Mouse (Mus musculus) lung, embryonic 16.5 days (tissue): ENCODE measurements around the gene Epsti1. TPM values are rescaled to one million over a fixed set of nuclear protein-coding genes. Genes with fewer than 3 reads are reported as not detected.

ENCODE experiments used
- ATAC-seq: fragments of 200-750 bp; cut with Nextera tagmentation; 2 replicates; pipeline ENCODE4 v1.8.0; 2017; ENCODE audit warnings: low read depth, mild to moderate bottlenecking, moderate library complexity
- H3K27ac ChIP-seq: fragments of 300-500 bp; sonication (generic); 2 replicates; pipeline ENCODE4 v1.5.1; 2014; ENCODE audit warnings: mild to moderate bottlenecking, control low read depth, low read length
- H3K27me3 ChIP-seq: fragments of 300-500 bp; sonication (generic); 2 replicates; pipeline ENCODE4 v1.6.1; 2014; ENCODE audit warnings: low read depth, low read length, mixed read lengths; ENCODE audit not compliant: control insufficient read depth, insufficient read depth
- H3K36me3 ChIP-seq: fragments of 300-500 bp; sonication (generic); 2 replicates; pipeline ENCODE4 v1.6.1; 2014; ENCODE audit warnings: low read length; ENCODE audit not compliant: control insufficient read depth, insufficient read depth
- H3K4me1 ChIP-seq: fragments of 300-500 bp; sonication (generic); replicated peaks from 2 replicates; pipeline ENCODE4 v1.6.1; 2014; ENCODE audit warnings: low read length, mixed read lengths; ENCODE audit not compliant: control insufficient read depth, insufficient read depth
- H3K4me2 ChIP-seq: fragments of 300-500 bp; sonication (generic); 2 replicates; pipeline ENCODE4 v1.6.1; 2014; ENCODE audit warnings: low read depth, low read length, control low read depth
- H3K4me3 ChIP-seq: fragments of 300-500 bp; sonication (generic); 2 replicates; pipeline ENCODE4 v1.5.1; 2014; ENCODE audit warnings: mild to moderate bottlenecking, low read length, control low read depth
- H3K9ac ChIP-seq: fragments of 300-500 bp; sonication (generic); 2 replicates; pipeline ENCODE4 v1.6.1; 2014; ENCODE audit warnings: low read length, control low read depth
- H3K9me3 ChIP-seq: fragments of 300-500 bp; sonication (generic); 2 replicates; pipeline ENCODE4 v1.6.1; 2016; ENCODE audit warnings: low read length; ENCODE audit not compliant: control insufficient read depth
- WGBS: fragments of 180-500 bp; shearing (Covaris S2); extraction: QIAGEN DNeasy Blood & Tissue Kit; methylation state at CpG from one replicate; pipeline ENCODE4 v1.1.7; 2014; 5-methylcytosine and 5-hydroxymethylcytosine counted together
- polyA plus RNA-seq: library from polyadenylated mRNA; unstranded; fragments of >200 nt; fragmentation: Nextera tagmentation; extraction: Ambion mirVana; gene quantifications from 2 replicates; pipeline ENCODE4 v1.2.1, GENCODE M21; 2015

Epsti1 gene
- polyA plus RNA-seq, 1 experiment from 2014 or later = 0.85 TPM

DNA sequence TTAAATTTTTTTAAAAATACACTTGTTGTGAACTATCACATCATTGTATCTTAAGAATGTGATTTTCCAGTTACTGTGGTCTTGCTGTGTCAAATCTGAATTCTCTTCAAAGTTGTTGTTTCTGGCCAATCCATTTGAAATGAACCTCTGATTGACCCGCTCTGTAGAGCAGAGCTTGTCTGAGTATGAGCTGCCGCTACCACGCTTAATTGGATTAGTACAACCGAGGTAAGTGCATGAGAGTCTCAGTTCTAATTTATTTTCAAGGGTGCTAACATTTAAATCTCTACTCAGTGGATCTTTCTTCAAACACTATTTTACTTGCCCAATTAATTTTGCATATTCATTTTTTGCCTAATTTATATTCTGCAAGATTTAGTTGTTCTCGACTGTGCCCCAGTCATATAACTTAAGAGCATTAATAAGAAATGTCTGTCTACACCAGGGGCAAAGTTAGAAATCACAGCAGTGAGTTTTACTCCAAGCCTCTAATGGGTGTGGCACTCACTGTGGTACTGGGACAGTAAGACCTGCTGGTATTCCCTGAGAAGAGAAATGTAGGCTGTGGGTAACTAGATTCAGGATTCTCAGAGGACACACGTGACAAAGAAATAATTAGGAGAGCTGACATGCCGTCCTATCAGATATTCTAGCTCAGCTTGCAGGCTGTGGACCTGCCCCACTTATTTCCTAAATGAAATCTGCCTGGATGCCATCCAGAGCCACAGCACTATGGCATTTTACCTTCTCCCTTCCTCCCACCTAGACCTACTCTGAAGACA lies 111.7 kb downstream of the Epsti1 start:
- H3K36me3 ChIP-seq = no peaks in the 10 kb centered on the region
- no peak overlapping the region for H3K4me2 ChIP-seq
- no peak overlapping the region for H3K27ac ChIP-seq
- no peaks in the 10 kb centered on the region for H3K27me3 ChIP-seq
- H3K9ac ChIP-seq = no peak overlapping the region
- H3K4me1 ChIP-seq = no peaks in the 10 kb centered on the region; the same call in 1 of the 2 replicates
- H3K4me3 ChIP-seq = no peak overlapping the region
- ATAC-seq = no peak
- 84% methylated on average over 7 of the region's 7 CpGs for WGBS
- no peaks in the 10 kb centered on the region for H3K9me3 ChIP-seq

DNA sequence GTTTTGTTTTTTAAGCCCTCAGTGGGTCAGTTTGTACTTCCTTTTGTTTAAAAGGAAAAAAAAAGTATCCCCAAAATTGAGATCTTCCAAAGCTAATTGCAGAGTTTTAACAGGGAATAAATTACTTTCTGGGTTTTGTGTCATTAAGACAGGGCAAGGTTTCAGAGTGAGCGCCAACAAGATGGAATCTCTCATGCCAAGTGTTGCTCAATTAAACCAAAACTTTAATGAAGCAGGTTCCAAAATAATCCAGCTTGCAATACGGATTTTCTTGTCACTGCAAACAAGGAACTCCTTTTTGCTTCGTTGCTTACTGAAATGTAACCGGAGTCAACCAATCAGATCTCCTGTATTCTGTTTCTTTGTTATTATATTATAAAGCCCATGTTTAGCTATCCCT lies 112.4 kb downstream of the Epsti1 start:
- Histone ChIP-seq H3K27ac (no peak overlapping the region), H3K4me1 (no peaks in the 10 kb centered on the region; the same call in 1 of the 2 replicates), H3K4me3 (no peak overlapping the region), H3K9ac (no peak overlapping the region), H3K4me2 (no peak overlapping the region), H3K27me3 (no peaks in the 10 kb centered on the region), H3K9me3 (no peaks in the 10 kb centered on the region), H3K36me3 (no peaks in the 10 kb centered on the region)
- 67% methylated on average over 4 of the region's 4 CpGs for WGBS
- ATAC-seq = no peak

DNA sequence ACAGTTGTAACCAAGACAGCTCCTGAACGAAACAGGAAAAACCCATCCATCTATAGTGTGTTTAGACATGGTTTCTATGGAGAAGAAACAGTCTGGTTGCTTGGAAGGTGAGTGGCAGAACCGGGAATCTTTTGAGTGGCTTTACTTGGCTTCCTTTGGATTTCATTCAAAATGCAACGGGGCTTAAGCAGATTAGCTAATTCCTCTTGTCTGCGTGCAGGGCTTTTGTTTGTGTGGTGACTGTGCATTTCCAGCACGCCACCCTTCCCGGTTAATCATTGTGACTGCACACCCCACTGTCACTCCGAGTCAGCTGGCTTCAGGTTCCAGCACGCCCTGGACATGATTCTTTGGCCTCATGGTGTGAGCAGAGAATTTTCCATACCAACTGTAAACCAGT lies 115.9 kb downstream of the Epsti1 start:
- no peak overlapping the region for H3K9ac ChIP-seq
- no peak overlapping the region for H3K4me3 ChIP-seq
- no peaks in the 10 kb centered on the region for H3K4me1 ChIP-seq
- no peak overlapping the region for H3K4me2 ChIP-seq
- no peaks in the 10 kb centered on the region for H3K9me3 ChIP-seq
- WGBS = 37% methylated on average over 8 of the region's 8 CpGs
- no peaks in the 10 kb centered on the region for H3K27me3 ChIP-seq
- no peaks in the 10 kb centered on the region for H3K36me3 ChIP-seq
- ATAC-seq = no peak
- H3K27ac ChIP-seq = no peak overlapping the region

DNA sequence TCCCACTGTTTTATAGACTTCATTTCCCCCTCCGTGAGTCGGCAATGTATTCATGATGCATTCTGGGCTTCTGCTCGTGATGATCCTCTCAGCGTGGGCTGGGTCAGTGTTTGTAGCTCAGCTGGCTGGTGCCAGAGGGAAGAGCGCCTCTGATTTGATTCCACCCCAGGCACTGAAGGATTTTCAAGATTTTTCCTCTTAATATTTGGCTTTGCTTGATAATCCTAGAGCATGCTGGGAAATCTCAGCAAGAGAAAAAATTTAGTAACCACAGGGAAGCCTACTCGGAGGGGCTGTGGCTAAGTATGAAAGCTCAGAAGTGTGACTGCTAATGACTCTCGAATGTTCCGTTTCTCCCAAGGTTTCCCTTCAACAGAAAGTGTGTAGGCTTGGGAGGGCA lies 134.8 kb downstream of the Epsti1 start:
- Histone ChIP-seq H3K27ac (no peak overlapping the region), H3K9me3 (no peaks in the 10 kb centered on the region), H3K9ac (no peak overlapping the region), H3K4me1 (no peaks in the 10 kb centered on the region), H3K27me3 (no peaks in the 10 kb centered on the region), H3K4me2 (no peak overlapping the region), H3K4me3 (no peak overlapping the region), H3K36me3 (no peaks in the 10 kb centered on the region)
- WGBS = 68% methylated on average over 8 of the region's 8 CpGs
- ATAC-seq = no peak

DNA sequence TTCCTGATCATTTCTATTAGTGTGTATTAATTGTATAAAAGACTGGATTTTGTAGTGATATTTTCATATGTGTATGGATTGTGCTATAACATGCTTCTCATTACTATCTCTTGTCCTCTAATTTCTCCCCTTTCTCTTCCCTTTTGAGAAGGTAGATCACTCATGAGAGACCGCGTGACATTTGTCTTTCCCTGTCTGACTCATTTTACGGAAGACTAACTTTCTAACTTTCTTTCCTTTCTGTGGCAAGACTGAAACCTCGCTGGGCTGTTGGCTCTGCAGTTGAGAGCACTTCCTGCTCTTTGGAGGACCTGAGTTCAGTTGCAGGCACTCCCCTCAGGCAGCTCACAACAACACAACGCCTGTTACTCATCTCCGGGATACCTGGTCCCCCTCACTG lies 136.6 kb downstream of the Epsti1 start:
- 87% methylated on average over 6 of the region's 6 CpGs for whole genome bisulfite sequencing
- no peak for ATAC-seq
- no peak overlapping the region for H3K4me2 ChIP-seq
- no peaks in the 10 kb centered on the region for H3K4me1 ChIP-seq
- H3K27ac ChIP-seq = no peak overlapping the region
- no peaks in the 10 kb centered on the region for H3K9me3 ChIP-seq
- no peaks in the 10 kb centered on the region for H3K36me3 ChIP-seq
- no peaks in the 10 kb centered on the region for H3K27me3 ChIP-seq
- H3K4me3 ChIP-seq = no peak overlapping the region
- H3K9ac ChIP-seq = no peak overlapping the region

DNA sequence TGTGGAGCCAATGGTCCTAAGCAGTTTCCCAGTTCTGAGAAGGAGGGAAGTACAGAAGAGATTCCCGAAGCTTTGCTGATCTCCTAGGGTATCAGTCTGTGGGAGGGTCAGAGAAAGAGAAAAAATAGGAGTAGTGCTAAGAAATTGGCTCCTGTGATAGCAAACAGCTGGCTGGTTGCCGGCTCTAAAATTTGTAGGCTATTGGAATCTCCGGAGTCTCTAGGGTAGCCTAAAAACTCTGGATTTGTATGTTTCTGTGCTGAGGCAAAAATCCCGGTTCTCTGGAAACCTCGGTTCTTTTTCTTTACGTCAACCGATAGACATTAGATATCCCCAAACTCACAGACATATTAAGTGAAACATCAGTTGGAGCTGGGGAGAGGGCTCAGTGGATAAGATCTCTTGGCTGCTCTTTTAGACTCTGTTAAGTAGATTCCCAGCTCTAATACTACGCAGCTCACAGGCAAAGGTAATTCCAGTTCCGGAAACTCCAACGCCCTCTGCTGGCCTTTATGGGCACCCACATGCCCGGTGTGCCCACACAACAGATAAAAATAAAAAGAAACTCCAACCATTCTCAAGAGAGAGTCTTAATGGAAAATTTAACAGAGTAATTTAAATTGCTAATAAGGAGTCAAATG lies 138.0 kb downstream of the Epsti1 start:
- Histone ChIP-seq H3K27ac (no peak overlapping the region), H3K4me1 (no peaks in the 10 kb centered on the region), H3K9me3 (no peaks in the 10 kb centered on the region), H3K4me3 (no peak overlapping the region), H3K27me3 (no peaks in the 10 kb centered on the region), H3K4me2 (no peak overlapping the region), H3K9ac (no peak overlapping the region), H3K36me3 (no peaks in the 10 kb centered on the region)
- 64% methylated on average over 11 of the region's 11 CpGs for WGBS
- no peak for ATAC-seq

DNA sequence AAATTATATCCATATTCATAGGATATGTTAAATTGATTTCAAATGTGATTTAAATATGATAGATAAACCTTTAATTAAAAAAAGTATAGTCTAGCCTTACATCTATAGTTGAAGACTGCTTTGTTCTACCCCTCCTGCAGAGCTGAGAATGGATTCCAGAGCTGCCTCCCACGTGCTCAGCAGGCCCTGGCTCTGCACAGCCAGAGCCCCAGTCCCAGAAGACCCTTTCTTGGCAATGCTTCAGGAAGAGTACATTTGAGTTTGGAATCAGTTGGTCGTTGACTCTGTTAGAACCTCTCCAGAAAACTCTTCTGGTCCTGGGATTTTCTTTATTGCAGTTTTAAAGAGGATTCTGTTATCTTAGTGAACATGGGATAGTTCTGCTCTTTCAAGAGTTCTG lies 139.0 kb downstream of the Epsti1 start:
- Histone ChIP-seq H3K4me3 (no peak overlapping the region), H3K27ac (no peak overlapping the region), H3K9me3 (no peaks in the 10 kb centered on the region), H3K36me3 (no peaks in the 10 kb centered on the region), H3K4me1 (no peaks in the 10 kb centered on the region), H3K9ac (no peak overlapping the region), H3K4me2 (no peak overlapping the region), H3K27me3 (no peaks in the 10 kb centered on the region)
- 18% methylated on average over 2 of the region's 2 CpGs for WGBS
- ATAC-seq = no peak

DNA sequence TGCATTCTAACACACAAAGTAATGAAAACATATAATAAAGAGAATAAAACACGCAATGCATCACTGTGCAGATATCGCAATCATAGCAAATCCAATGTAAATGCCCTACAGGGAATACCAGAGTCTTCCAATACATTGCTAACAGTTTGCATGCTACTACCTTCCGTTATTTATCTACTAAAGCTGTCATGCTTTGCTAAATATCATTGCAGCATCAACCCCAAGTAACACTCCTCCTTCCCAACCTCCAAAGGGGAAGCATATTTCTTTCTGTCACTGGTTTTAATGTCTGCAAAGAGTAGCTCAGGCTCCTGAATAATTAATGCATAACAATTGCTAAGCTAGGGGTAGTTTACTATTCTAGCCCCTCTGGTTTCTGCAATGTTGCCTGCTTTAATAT lies 144.2 kb downstream of the Epsti1 start:
- Histone ChIP-seq H3K9ac (no peak overlapping the region), H3K4me1 (no peaks in the 10 kb centered on the region), H3K4me3 (no peak overlapping the region), H3K27me3 (no peaks in the 10 kb centered on the region), H3K4me2 (no peak overlapping the region), H3K9me3 (no peaks in the 10 kb centered on the region), H3K27ac (no peak overlapping the region), H3K36me3 (no peaks in the 10 kb centered on the region)
- ATAC-seq = no peak
- WGBS = 96% methylated on average over 3 of the region's 3 CpGs

DNA sequence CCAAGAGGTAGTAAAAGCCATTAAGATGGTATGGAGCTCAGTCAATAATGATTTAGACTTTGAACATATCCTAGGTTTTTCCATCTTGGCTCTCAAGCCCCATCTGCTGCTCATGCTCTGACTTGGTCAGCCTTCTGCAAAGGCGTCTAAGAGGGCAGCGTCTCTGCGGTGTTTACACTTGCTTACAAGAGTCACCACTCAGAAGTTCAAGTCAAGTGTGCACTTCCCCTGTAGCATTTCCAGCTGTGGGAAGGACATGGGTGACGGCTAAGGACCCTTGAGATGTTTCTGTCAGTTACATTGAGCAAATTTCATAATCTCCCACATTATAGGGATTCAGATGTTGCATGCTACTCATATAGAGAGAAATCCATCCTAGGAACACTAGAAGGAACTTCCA lies 144.6 kb downstream of the Epsti1 start:
- Histone ChIP-seq H3K4me2 (no peak overlapping the region), H3K9me3 (no peaks in the 10 kb centered on the region), H3K36me3 (no peaks in the 10 kb centered on the region), H3K9ac (no peak overlapping the region), H3K27ac (no peak overlapping the region), H3K27me3 (no peaks in the 10 kb centered on the region), H3K4me1 (no peaks in the 10 kb centered on the region), H3K4me3 (no peak overlapping the region)
- no peak for ATAC-seq
- WGBS = 36% methylated on average over 4 of the region's 4 CpGs
